In the genomic region with DNA sequence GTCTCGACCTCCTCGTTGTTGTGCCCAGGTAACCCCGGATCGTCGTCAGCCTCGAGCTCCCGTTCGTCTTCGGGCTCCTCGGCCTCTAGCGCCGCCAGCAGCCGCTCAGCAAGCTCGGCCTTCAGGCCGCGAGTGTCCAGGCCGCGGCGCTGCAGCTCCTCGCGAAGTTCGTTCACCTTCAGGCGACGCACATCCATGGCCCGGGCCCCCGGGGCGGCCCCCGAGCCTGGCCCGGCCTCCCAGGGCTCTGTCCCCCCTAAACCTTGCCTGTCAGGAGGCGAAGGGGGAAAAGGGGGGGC, we compare ENCODE assay signal across 7 mouse cellular contexts. TPM values are rescaled to one million over a fixed set of nuclear protein-coding genes. Genes with fewer than 3 reads are reported as not detected.
DNase-seq lines count a peak whose midpoint lies in the region; ATAC-seq and TF ChIP-seq lines count a peak whose summit lies in the region.

No protein-coding gene starts in this region.

- TF ChIP-seq POLR2A in embryonic fibroblast, embryonic 13.5 days (IDR thresholded peaks at IDR 0.05; ENCODE audit: low read depth, low read length), result no peak; the same call in 1 of the 2 replicates
- peak; percentile 29 for TF ChIP-seq POLR2A in olfactory bulb, adult 2 months (IDR thresholded peaks at IDR 0.05; ENCODE audit: insufficient read depth, low read depth, low read length)

- H3K4me2 ChIP-seq in lung, embryonic 16.5 days (ENCODE audit: low read depth, low read length), result peak overlapping the region; percentile 93; the same call in 1 of the 2 replicates

- no peak for ATAC-seq in lung, embryonic 16.5 days (ENCODE audit: low read depth)

- TF ChIP-seq CTCF in embryonic fibroblast, embryonic 13.5 days (IDR thresholded peaks at IDR 0.05; ENCODE audit: borderline replicate concordance, insufficient read depth, low read length), result 0 out of 2 replicates have a peak, but pooled peaks have one; percentile 10
- 0 out of 2 replicates have a peak, but pooled peaks have one; percentile 16 for TF ChIP-seq CTCF in olfactory bulb, adult 2 months (IDR thresholded peaks at IDR 0.05; ENCODE audit: insufficient read depth, low read depth, low read length)

- 0% methylated on average over 29 of the region's 30 CpGs for WGBS in lung, embryonic 16.5 days
- WGBS in limb, embryonic 10.5 days, result under 1% methylated on average over 30 of the region's 30 CpGs
- under 1% methylated on average over 30 of the region's 30 CpGs for WGBS in olfactory bulb, adult 2 months

- no peak for DNase-seq in lung, postnatal 25 days (ENCODE audit: low spot score)
- DNase-seq in limb, embryonic 10.5 days (ENCODE audit: low spot score), result no peak
- no peak for DNase-seq in retina, embryonic 14.5 days (ENCODE audit: low spot score)
- DNase-seq in right cerebral cortex, postnatal 10 days (ENCODE audit: low spot score in 2 of 2), result no peak

- no peaks in the 10 kb centered on the region for H3K9me3 ChIP-seq in lung, embryonic 16.5 days (ENCODE audit: control insufficient read depth, low read length)
- no peaks in the 10 kb centered on the region for H3K9me3 ChIP-seq in limb, embryonic 10.5 days (replicated peaks)

- no peaks in the 10 kb centered on the region for H3K27me3 ChIP-seq in lung, embryonic 16.5 days (ENCODE audit: control insufficient read depth, insufficient read depth, low read depth, low read length)
- H3K27me3 ChIP-seq in limb, embryonic 10.5 days (ENCODE audit: low read depth, poor library complexity, severe bottlenecking), result no peaks in the 10 kb centered on the region

- H3K9ac ChIP-seq in lung, embryonic 16.5 days (ENCODE audit: low read length), result peak overlapping the region; percentile 99

- peaks cover 15% of the 10 kb centered on the region for H3K36me3 ChIP-seq in lung, embryonic 16.5 days (ENCODE audit: control insufficient read depth, insufficient read depth, low read length)
- peaks cover 36% of the 10 kb centered on the region for H3K36me3 ChIP-seq in limb, embryonic 10.5 days

- peak overlapping the region; percentile 94 for H3K4me3 ChIP-seq in lung, embryonic 16.5 days (ENCODE audit: low read length)
- peak overlapping the region; percentile 99 for H3K4me3 ChIP-seq in embryonic fibroblast, embryonic 13.5 days (ENCODE audit: insufficient read depth, low read length)
- H3K4me3 ChIP-seq in limb, embryonic 10.5 days, result peak overlapping the region; percentile 99
- H3K4me3 ChIP-seq in olfactory bulb, adult 2 months (ENCODE audit: insufficient read depth, low read depth, low read length), result peak overlapping the region; percentile 81

- H3K4me1 ChIP-seq in lung, embryonic 16.5 days (replicated peaks; ENCODE audit: control insufficient read depth, insufficient read depth, low read length), result peaks cover 15% of the 10 kb centered on the region
- peaks cover 9% of the 10 kb centered on the region for H3K4me1 ChIP-seq in embryonic fibroblast, embryonic 13.5 days (ENCODE audit: control insufficient read depth, insufficient read depth, low read length)
- H3K4me1 ChIP-seq in limb, embryonic 10.5 days, result peaks cover 17% of the 10 kb centered on the region
- H3K4me1 ChIP-seq in olfactory bulb, adult 2 months (ENCODE audit: control insufficient read depth, insufficient read depth, low read length), result 0 out of 2 replicates have a peak, but pooled peaks cover 3% of the 10 kb centered on the region

- peak overlapping the region; percentile 97 for H3K27ac ChIP-seq in lung, embryonic 16.5 days (ENCODE audit: low read length)
- H3K27ac ChIP-seq in embryonic fibroblast, embryonic 13.5 days (ENCODE audit: insufficient read depth, low read length), result peak overlapping the region; percentile 95
- peak overlapping the region; percentile 99 for H3K27ac ChIP-seq in limb, embryonic 10.5 days
- H3K27ac ChIP-seq in olfactory bulb, adult 2 months (ENCODE audit: insufficient read depth, low read depth, low read length), result peak overlapping the region; percentile 87

RNA-seq across cellular contexts. Expression of a gene that starts 0.2 kb away (rescaled TPM):
- 47.9 and 55.8 TPM in 2 replicates for polyA plus RNA-seq in lung, embryonic 16.5 days (2015; fragmentation: Nextera tagmentation; extraction: Ambion mirVana)
- polyA plus RNA-seq in embryonic fibroblast, embryonic 13.5 days (2011; ENCODE audit: insufficient read length, low read depth, missing spikeins), result 125 and 155 TPM in 2 replicates
- polyA plus RNA-seq in limb, embryonic 10.5 days (2016; fragmentation: Nextera tagmentation; extraction: Ambion mirVana), result 61.7 and 67.7 TPM in 2 replicates
- 160 TPM in 1 of 2 replicates, not detected in the other for polyA plus RNA-seq in olfactory bulb, adult 2 months (2012; ENCODE audit: insufficient read depth, insufficient read length, low replicate concordance, missing spikeins)

RNA-seq across cellular contexts. Expression of a gene that starts 34.1 kb away (rescaled TPM):
- 53.6 and 55.1 TPM in 2 replicates for polyA plus RNA-seq in lung, embryonic 16.5 days (2015; fragmentation: Nextera tagmentation; extraction: Ambion mirVana)
- 232 and 364 TPM in 2 replicates for polyA plus RNA-seq in embryonic fibroblast, embryonic 13.5 days (2011; ENCODE audit: insufficient read length, low read depth, missing spikeins)
- 19.4 and 28.1 TPM in 2 replicates for polyA plus RNA-seq in limb, embryonic 10.5 days (2016; fragmentation: Nextera tagmentation; extraction: Ambion mirVana)
- not detected in 2 replicates for polyA plus RNA-seq in olfactory bulb, adult 2 months (2012; ENCODE audit: insufficient read depth, insufficient read length, low replicate concordance, missing spikeins)

RNA-seq across cellular contexts. Expression of a gene that starts 35.5 kb away (rescaled TPM):
- 21.1 and 24.9 TPM in 2 replicates for polyA plus RNA-seq in lung, embryonic 16.5 days (2015; fragmentation: Nextera tagmentation; extraction: Ambion mirVana)
- polyA plus RNA-seq in embryonic fibroblast, embryonic 13.5 days (2011; ENCODE audit: insufficient read length, low read depth, missing spikeins), result 31.5 and 32.0 TPM in 2 replicates
- 31.5 and 32.3 TPM in 2 replicates for polyA plus RNA-seq in limb, embryonic 10.5 days (2016; fragmentation: Nextera tagmentation; extraction: Ambion mirVana)
- polyA plus RNA-seq in olfactory bulb, adult 2 months (2012; ENCODE audit: insufficient read depth, insufficient read length, low replicate concordance, missing spikeins), result not detected in 2 replicates
